Mouse (Mus musculus) WW6 (cell line): ENCODE measurements around the gene Krt23.

Experiments
- DNase-seq: peaks from one replicate; pipeline ENCODE4 v3.0.0-alpha.2; 2013; ENCODE audit warnings: low read depth, low spot score

Krt23 gene

GRCm38 (mm10) chr11:99492733-99493573, at the start of gene Krt23:
TSS of gene Krt23 (minus strand) at chr11:99493137.
- no peak for DNase-seq

- DNase-seq = no peak
These were observed 46.8 kb upstream of the Krt23 start for GRCm38 (mm10) chr11:99539721-99540120.

- DNase-seq = no peak
These were observed 28.4 kb upstream of the Krt23 start, which contains the start of gene Krt39 for GRCm38 (mm10) chr11:99521288-99521860. TSS of gene Krt39 (minus strand) at chr11:99521338.

GRCm38 (mm10) chr11:99514098-99514497, 21.2 kb upstream of the Krt23 start:
- no peak for DNase-seq

GRCm38 (mm10) chr11:99500095-99500805, 7.3 kb upstream of the Krt23 start:
- no peak for DNase-seq

- DNase-seq = no peak
These were observed 3.5 kb upstream of the Krt23 start for GRCm38 (mm10) chr11:99496460-99496859.

- no peak for DNase-seq
These were observed 1.8 kb upstream of the Krt23 start for GRCm38 (mm10) chr11:99494741-99495140.

GRCm38 (mm10) chr11:99493574-99493850, 575 bp upstream of the Krt23 start:
- DNase-seq = no peak

GRCm38 (mm10) chr11:99491040-99491439, 1.9 kb downstream of the Krt23 start:
- DNase-seq = no peak

GRCm38 (mm10) chr11:99490624-99491023, 2.3 kb downstream of the Krt23 start:
- DNase-seq = no peak

GRCm38 (mm10) chr11:99489233-99489632, 3.7 kb downstream of the Krt23 start:
- no peak for DNase-seq

GRCm38 (mm10) chr11:99474981-99475380, 18.0 kb downstream of the Krt23 start:
- DNase-seq = no peak

- DNase-seq = no peak
These were observed 19.5 kb downstream of the Krt23 start for GRCm38 (mm10) chr11:99473433-99473832.

- DNase-seq = no peak
These were observed 20.5 kb downstream of the Krt23 start for GRCm38 (mm10) chr11:99472405-99472804.

- DNase-seq = no peak
These were observed 21.0 kb downstream of the Krt23 start for GRCm38 (mm10) chr11:99471946-99472345.

- DNase-seq = no peak
These were observed 23.7 kb downstream of the Krt23 start for GRCm38 (mm10) chr11:99469228-99469627.

GRCm38 (mm10) chr11:99468566-99468965, 24.4 kb downstream of the Krt23 start:
- no peak for DNase-seq

GRCm38 (mm10) chr11:99466316-99466715, 26.6 kb downstream of the Krt23 start:
- no peak for DNase-seq

- peak; percentile 67 for DNase-seq
These were observed 28.1 kb downstream of the Krt23 start for GRCm38 (mm10) chr11:99464836-99465235.

GRCm38 (mm10) chr11:99463155-99463554, 29.8 kb downstream of the Krt23 start:
- peak; percentile 62 for DNase-seq

GRCm38 (mm10) chr11:99461736-99462135, 31.2 kb downstream of the Krt23 start:
- no peak for DNase-seq

- DNase-seq = no peak
These were observed 34.0 kb downstream of the Krt23 start for GRCm38 (mm10) chr11:99458887-99459286.

- no peak for DNase-seq
These were observed 38.2 kb downstream of the Krt23 start for GRCm38 (mm10) chr11:99454759-99455158.
